In genomic region chr5:141542890-141543666, GRCm38 (mm10) we compare ENCODE assay signal across 18 mouse cellular contexts.
DNase-seq lines count a peak whose midpoint lies in the region; ATAC-seq and TF ChIP-seq lines count a peak whose summit lies in the region.
"Had no signal": no experiment of that assay in that cellular context is flagged by ENCODE, and none has a peak within 500 bp of the region (broad histone marks: within the 10 kb centered on the region; RNA-seq: fewer than 3 reads in every experiment).

No protein-coding gene starts in this region.

- no peak overlapping the region for H3K4me2 ChIP-seq in forebrain, postnatal 0 days (ENCODE audit: low read depth)
- H3K4me2 ChIP-seq in forebrain, embryonic 15.5 days (replicated peaks), result no peak overlapping the region
- H3K4me2 ChIP-seq in midbrain, embryonic 13.5 days (replicated peaks), result no peak overlapping the region
- H3K4me2 ChIP-seq: limb, embryonic 12.5 days; neural tube, embryonic 15.5 days had no signal

- H3K27ac ChIP-seq in forebrain, postnatal 0 days (ENCODE audit: low read depth, low read length), result no peak overlapping the region
- no peak overlapping the region for H3K27ac ChIP-seq in forebrain, embryonic 15.5 days (replicated peaks)
- no peak overlapping the region for H3K27ac ChIP-seq in midbrain, embryonic 13.5 days
- H3K27ac ChIP-seq: heart, adult 2 months; left cerebral cortex, adult 2 months; limb, embryonic 12.5 days; liver, embryonic 14.5 days; neural tube, embryonic 15.5 days had no signal

- TF ChIP-seq CTCF in forebrain, postnatal 0 days (IDR thresholded peaks at IDR 0.05; ENCODE audit: low read depth), result no peak

- H3K9me3 ChIP-seq in forebrain, postnatal 0 days (ENCODE audit: low read length), result no peaks in the 10 kb centered on the region
- H3K9me3 ChIP-seq in forebrain, embryonic 15.5 days, result no peaks in the 10 kb centered on the region
- no peaks in the 10 kb centered on the region for H3K9me3 ChIP-seq in midbrain, embryonic 13.5 days
- H3K9me3 ChIP-seq: limb, embryonic 12.5 days; neural tube, embryonic 15.5 days had no signal

- H3K27me3 ChIP-seq in forebrain, postnatal 0 days (ENCODE audit: insufficient read depth, low read length), result no peaks in the 10 kb centered on the region
- no peaks in the 10 kb centered on the region for H3K27me3 ChIP-seq in forebrain, embryonic 15.5 days
- no peaks in the 10 kb centered on the region for H3K27me3 ChIP-seq in midbrain, embryonic 13.5 days
- H3K27me3 ChIP-seq: limb, embryonic 12.5 days; neural tube, embryonic 15.5 days had no signal

- WGBS in forebrain, postnatal 0 days, result 14% methylated on average over 8 of the region's 8 CpGs
- WGBS in forebrain, embryonic 15.5 days, result 10% methylated on average over 8 of the region's 8 CpGs
- 23% methylated on average over 8 of the region's 8 CpGs for WGBS in midbrain, embryonic 13.5 days

- DNase-seq in forebrain, postnatal 0 days, result no peak
- DNase-seq in layer of hippocampus, adult 11-12 months (ENCODE audit: low spot score), result peak; percentile 4
- no peak for DNase-seq in layer of hippocampus, postnatal 36 days
- DNase-seq in embryo, embryonic 11 days, result peak; percentile 30
- no peak for DNase-seq in left cerebral cortex, adult 18-20 months (ENCODE audit: low spot score in 2 of 2)
- DNase-seq: adrenal gland, postnatal 10 days; cerebellum, adult 18-20 months; gastrocnemius, postnatal 10 days; heart, adult 2 months; right cerebral cortex, postnatal 25 days; thymus, postnatal 14 days had no signal

- H3K4me1 ChIP-seq in forebrain, postnatal 0 days (ENCODE audit: insufficient read depth), result no peaks in the 10 kb centered on the region; the same call in 1 of the 2 replicates
- peaks cover 7% of the 10 kb centered on the region for H3K4me1 ChIP-seq in forebrain, embryonic 15.5 days
- peaks cover 10% of the 10 kb centered on the region for H3K4me1 ChIP-seq in midbrain, embryonic 13.5 days (replicated peaks)

- H3K36me3 ChIP-seq in forebrain, postnatal 0 days (ENCODE audit: insufficient read depth), result no peaks in the 10 kb centered on the region
- no peaks in the 10 kb centered on the region for H3K36me3 ChIP-seq in forebrain, embryonic 15.5 days
- H3K36me3 ChIP-seq in midbrain, embryonic 13.5 days, result no peaks in the 10 kb centered on the region
- H3K36me3 ChIP-seq: limb, embryonic 12.5 days; neural tube, embryonic 15.5 days had no signal

- ATAC-seq in forebrain, postnatal 0 days, result no peak
- no peak for ATAC-seq in forebrain, embryonic 15.5 days (replicated peaks)
- ATAC-seq in midbrain, embryonic 13.5 days, result 0 out of 2 replicates have a peak, but pooled peaks have one; percentile 34

- H3K9ac ChIP-seq in forebrain, postnatal 0 days, result 0 out of 2 replicates have a peak overlapping the region, but pooled peaks have one; percentile 6
- no peak overlapping the region for H3K9ac ChIP-seq in forebrain, embryonic 15.5 days (replicated peaks)
- H3K9ac ChIP-seq in midbrain, embryonic 13.5 days (replicated peaks), result no peak overlapping the region
- H3K9ac ChIP-seq: limb, embryonic 12.5 days; liver, embryonic 14.5 days; neural tube, embryonic 15.5 days had no signal

- no peak overlapping the region for H3K4me3 ChIP-seq in forebrain, postnatal 0 days (ENCODE audit: low read depth, low read length)
- H3K4me3 ChIP-seq in forebrain, embryonic 15.5 days, result no peak overlapping the region
- H3K4me3 ChIP-seq in midbrain, embryonic 13.5 days (replicated peaks), result no peak overlapping the region
- H3K4me3 ChIP-seq: heart, adult 2 months; left cerebral cortex, adult 2 months; limb, embryonic 12.5 days; myocyte; neural tube, embryonic 15.5 days had no signal

Comparison
In these comparisons a context has a peak if more than half of its experiments do, and no peak if none do; other contexts are left out.
1. DNase-seq: peak in layer of hippocampus, adult 11-12 months (single experiment) and embryo, embryonic 11 days (single experiment); none in forebrain, postnatal 0 days (single experiment), layer of hippocampus, postnatal 36 days (0 of 2) and left cerebral cortex, adult 18-20 months (0 of 2).